Mouse (Mus musculus): ENCODE measurements around the gene Rabl3. TPM values are rescaled to one million over a fixed set of nuclear protein-coding genes. Genes with fewer than 3 reads are reported as not detected.
A peak's percentile ranks its signal among the peaks of the same experiment; 100 is the strongest.

The Rabl3 gene
- total RNA-seq, 2 experiments from 2014 or later, result 8.1 to 8.7 TPM

DNA sequence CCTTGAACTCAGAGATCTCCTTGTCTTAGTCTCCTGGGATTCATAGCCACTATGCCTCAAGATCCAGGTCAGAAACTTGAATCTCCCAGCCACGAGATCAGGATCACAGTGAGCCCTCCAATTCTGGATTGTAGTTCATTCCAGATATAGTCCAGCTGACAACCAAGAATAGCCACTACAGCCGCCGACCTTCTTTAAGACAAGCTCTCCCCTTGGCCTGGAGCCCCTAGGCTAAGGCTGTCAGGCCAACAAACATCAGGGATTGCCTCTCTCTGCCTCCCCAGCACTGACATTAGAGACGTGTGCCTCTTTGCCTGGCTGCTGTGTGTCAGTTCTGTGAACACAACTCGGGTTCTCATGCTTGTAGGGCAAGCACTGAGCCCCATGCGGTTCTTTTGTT lies 1.1 kb downstream of the Rabl3 start:
- DNase-seq (ENCODE audit: extremely low spot score in 1 of 2, low spot score in 1 of 2), result no peak

DNA sequence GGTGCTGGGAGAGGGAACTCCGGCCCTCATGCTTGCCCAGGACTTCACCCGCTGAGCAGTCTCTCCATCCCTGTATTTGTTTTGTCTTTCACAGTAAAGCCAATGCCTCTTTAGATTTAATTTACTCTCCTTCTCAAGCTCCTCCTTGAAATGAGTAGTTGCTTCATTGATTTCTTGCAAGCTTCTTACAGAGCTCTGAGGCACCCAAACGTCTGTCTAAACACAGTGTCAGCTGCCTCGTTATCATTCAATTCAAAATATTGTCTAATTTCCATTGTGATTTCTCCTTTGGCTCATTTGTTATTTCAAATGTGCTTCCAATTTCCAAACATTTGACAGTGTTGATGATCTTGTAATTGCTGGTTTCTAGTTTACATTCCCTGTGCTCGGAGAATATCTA lies 6.6 kb downstream of the Rabl3 start:
- no peak for DNase-seq (ENCODE audit: extremely low spot score in 1 of 2, low spot score in 1 of 2)

DNA sequence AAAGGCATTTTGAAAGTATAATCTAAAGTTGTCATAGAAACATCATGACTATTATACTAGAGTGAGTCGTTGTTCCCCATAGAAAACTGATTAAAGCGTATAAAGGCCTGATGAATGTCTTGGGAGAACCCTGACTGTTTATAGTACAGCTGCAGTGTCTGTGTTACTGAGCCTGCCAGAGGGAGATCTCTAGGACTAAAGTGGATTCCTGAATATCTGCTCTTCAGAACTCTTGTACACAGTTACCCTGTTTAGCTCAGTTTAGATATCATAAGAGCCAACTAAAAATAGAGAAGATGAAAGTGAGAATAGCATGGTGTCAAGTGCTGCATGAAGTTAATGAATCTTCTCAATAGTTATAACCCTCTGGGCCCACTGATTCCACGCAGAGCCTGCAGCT lies 10.6 kb downstream of the Rabl3 start:
- no peak for DNase-seq (ENCODE audit: extremely low spot score in 1 of 2, low spot score in 1 of 2)

DNA sequence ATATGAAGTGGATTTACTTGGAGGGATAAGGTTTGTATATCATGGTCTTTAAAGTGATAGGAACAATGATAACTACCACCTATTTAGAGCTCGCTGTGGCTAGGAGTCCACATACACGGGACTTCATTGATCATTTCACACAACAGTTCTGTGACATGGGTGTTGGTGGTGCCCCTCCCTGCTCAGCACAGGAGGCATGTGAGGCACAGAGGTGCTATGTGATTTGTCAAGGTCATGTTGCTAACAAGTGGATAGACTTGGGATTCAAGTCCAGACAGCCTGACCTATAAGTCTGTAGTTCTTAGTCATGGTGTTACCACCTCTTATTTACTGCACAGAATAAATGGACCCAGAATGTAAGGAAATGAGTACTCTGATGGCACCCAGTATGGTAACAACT lies 11.3 kb downstream of the Rabl3 start:
- no peak for DNase-seq (ENCODE audit: extremely low spot score in 1 of 2, low spot score in 1 of 2)

DNA sequence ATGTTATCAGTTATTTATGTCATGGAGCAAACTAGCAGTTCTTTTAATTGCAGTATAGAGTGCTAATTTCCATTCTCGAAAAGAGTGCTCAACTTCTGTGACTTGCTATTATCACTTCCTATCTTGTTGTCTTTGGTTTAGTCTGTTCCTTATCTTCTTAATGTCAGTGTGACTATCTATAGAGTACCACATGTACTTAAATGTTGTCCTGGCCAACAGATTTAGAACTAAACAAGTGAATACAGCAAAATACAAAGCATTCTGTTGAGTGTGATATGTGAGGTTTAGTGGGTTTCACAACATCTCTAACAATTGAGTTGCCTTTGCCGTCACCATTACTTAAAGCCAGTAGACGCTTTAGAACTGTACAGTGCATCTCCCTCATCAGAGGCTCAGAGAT lies 13.1 kb downstream of the Rabl3 start:
- no peak for DNase-seq (ENCODE audit: extremely low spot score in 1 of 2, low spot score in 1 of 2)

DNA sequence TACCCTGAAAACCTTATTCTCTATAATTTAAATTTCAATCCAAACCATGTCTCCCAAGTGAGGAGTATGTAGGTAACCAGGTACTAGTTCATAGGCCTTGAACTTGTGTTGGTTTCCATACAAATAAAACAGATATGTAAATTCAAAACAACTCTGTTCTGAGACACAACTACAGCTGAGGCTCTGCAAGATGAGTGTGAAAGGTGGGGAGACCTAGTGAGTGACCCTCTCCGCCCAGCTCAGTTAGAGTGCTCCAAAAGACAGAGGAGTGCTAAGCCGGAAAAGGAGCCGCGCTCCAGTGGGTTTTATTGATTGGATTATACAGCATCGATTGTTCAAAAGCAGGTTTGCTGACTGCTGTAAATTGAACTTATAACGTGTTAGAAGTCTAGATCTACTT lies 22.7 kb downstream of the Rabl3 start:
- DNase-seq (ENCODE audit: extremely low spot score in 1 of 2, low spot score in 1 of 2), result no peak

DNA sequence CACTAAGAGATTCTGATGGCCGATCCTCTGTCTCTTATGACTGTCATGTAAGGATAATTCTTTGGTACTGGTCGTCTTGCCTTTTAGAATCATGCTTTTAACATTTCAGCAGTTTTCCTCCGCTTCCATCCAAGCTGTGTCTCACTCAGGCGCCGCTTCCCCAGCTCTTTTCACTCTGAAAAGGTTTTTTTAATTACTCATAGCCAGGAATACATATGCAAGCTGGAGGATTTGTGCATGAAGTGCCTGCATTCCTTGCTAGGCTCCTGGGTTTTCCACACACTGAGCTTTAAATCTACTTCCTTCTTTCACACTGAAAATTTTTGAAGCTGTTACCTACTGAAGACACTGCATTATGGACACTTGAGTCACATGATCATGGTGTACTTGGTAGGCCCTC lies 23.3 kb downstream of the Rabl3 start:
- DNase-seq (ENCODE audit: extremely low spot score in 1 of 2, low spot score in 1 of 2), result no peak

DNA sequence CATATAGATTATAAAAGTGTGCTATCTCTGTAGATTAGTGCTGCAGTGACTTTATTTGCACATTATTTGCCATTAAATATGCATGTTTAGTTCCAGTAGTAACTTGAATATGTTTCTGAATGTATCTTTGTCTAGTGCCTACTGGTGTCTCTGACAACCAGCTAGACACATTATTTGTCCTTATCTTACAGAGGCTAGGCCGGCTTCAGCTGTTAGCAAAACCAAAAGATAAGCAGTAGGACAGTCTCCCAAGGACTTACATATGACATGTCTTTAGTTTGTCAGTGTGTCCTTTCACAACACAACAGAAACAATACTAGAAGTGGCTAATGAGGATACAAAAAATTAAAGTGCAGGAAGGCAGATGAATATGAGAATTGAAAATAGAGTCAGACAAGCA lies 25.4 kb downstream of the Rabl3 start:
- no peak for DNase-seq (ENCODE audit: extremely low spot score in 1 of 2, low spot score in 1 of 2)

DNA sequence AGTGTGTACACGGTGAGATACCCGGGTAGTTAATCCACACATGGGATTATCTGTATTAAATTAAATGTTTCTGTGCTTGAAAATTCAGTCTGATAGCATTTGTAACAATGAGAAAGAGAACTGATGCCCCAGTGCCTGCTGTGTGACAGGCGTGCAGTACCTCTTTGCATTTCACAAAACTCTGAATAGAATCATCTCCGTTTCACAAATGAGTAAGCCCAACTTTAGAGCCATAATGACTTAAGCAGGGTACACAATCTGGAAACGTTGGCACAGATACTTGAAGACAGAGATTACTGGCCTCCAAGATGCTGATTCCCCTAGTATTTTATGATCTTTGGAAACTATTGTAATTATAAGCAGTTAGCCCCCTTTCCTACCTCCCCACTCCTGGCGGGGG lies 26.4 kb downstream of the Rabl3 start:
- no peak for DNase-seq (ENCODE audit: extremely low spot score in 1 of 2, low spot score in 1 of 2)

DNA sequence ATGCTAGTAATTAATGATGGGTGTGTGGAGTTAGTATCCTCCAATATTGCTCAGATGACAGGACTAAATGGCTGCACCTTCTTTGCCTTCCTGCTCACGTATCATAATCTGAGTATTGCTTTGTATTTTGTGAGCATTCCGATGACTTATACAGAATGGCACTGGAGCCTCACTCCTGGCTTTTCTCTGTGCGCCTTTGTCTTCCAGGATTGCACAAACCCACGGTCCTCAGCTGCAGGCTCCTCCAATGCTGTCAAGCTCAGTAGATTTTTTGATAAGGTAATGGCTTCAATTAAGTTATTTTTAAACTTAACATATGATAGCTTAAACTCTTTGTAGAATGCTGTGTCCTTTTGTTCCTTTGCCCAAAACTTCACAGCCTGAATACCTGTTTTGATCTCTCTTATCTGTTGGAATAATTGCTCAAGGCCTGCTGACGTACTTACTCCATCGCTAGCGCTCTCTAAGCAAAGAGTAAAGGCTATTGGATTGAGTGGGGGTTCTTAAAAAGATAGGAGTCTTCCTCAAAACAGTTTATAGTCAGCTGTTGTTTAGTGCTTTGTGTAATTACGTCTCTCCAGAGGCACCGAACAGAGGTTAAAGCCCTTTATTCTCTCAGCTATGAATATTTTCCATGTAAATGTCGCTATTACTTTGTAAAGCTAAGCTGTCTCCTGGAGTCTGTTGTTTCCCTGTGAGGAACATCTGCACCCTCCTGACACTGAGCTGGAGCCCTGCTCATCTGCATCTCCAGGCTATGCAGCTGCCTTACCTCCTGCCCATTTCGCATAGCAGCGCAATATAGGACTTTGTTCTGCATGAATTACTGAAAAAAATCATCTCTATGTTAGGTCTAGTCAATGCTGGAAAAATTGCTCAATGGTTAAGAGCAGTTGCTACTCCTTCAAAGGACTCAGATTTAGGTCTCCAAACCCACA lies 27.7 kb downstream of the Rabl3 start:
- no peak for DNase-seq (ENCODE audit: extremely low spot score in 1 of 2, low spot score in 1 of 2)

DNA sequence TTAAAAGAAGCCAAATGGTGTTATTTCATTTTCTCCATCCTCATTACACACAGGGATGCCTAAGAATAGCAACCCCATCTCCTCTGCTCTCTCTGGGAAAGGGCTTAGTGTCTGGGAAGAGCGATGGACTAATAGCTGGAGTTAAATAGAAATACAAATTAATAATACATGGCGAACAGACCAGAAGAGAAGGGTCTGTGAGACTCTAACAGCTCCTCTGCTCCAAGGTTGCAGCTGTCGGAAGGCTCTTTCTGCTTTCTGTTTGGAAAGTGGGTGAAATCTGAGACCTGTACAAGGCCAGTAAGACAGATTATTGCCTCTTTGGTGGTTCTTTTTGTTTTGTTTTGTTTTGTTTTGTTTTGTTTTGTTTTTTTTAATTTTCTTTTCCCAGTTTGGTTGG lies 31.9 kb downstream of the Rabl3 start:
- no peak for DNase-seq (ENCODE audit: extremely low spot score in 1 of 2, low spot score in 1 of 2)

DNA sequence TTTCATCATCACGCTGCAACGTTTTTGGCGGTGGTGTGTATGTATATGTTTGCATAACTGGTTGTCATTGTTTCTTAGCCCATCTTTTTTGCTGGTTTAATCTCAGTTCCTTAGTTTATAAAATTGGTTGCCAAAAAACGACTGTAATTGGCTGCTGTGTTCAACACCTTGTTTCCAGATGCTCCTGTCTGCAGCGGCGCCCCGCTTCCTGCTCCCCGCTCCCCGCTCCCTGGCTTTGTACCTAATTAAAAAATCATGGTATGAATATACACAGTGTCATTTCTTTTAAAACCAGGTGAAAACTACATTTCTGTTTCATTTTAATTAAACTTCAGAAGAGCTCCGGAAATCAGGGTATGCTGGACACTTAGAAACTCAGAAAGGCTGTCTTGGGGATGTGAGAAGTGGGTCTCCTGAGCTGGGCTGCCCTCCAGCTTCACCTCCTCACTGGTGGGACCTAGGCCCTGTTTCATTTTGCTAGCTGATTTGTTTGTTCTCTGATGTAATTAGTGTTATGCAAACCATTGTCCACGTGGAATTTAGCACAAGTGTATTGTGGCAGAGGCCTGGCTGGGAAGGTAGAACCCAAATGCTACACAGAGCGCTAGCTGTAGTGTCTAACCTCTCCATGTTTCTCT lies 32.6 kb downstream of the Rabl3 start:
- no peak for DNase-seq (ENCODE audit: extremely low spot score in 1 of 2, low spot score in 1 of 2)

DNA sequence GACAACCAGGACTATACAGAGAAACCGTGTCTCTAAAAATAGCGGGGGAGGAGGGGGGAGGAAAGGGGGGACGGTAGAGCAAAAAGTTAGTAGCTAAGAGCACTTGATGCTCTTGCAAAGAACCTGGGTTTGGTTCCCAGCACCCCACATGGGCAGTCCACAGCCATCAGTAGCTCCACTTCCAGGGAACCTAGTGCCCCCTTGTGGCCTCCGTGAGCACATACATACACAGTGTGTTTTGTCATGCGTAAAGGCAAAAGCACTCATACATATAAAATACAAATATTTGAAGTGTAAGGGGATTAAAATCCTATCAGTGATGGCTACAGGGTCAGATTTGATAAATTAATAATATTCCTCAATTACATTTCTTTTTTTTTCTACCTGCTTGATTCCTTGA lies 33.4 kb downstream of the Rabl3 start:
- no peak for DNase-seq (ENCODE audit: extremely low spot score in 1 of 2, low spot score in 1 of 2)

DNA sequence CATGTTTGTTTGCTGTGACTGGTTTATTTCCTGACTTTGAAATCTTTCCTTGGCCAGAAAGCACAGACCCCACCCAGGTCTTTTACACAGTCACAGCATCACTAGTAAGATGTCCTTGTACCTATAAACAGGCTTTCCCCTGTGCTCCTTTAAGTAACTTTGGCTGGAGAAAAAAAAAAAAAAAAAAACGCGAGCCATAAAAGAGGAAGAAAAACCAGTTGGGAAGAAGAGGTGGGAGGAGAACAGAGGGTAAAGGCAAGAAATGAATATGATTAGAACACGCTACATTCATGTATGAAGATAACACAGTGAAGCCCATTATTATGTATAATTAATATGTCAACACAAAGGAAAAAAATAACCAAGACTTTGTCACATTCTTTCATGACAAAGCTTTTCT lies 35.6 kb downstream of the Rabl3 start:
- no peak for DNase-seq (ENCODE audit: extremely low spot score in 1 of 2, low spot score in 1 of 2)

DNA sequence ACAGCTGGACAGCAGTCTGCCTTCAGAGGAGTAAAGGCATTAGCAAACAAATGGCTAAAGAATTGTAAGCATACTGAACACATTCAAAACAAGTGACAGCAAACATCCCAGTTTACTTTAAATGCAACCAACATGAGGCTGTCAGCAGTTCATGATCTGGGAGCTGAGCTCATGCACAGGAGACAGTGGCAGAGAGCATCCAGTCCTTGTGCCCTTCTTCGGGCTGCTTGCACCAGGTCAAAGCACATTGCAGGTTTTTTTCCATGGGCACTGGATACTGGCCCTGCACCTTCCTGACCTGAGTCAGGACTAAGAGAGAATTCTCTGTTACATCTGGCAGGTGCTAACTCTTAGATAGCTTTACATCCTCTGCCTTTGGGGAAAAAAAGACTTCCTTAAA lies 39.9 kb downstream of the Rabl3 start:
- DNase-seq (ENCODE audit: extremely low spot score in 1 of 2, low spot score in 1 of 2), result no peak

DNA sequence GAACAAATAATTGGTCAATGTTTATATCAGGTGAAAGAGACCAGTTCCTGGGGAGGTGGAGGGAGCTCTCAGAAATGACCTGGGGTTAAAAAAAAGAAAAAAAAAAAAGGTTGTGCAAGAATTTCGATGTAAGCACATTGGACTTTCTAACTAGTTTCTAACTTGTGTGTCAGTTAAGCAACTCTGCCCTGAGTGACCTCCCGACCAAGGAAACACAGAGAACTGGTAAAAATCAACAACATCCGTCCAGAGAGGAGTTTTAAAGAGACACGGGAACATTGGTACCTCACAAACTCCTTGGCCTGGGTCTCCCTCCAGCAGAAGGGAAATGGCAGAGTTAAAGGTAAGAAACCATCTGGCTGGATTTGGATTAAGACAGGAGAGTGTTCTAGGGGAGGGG lies 40.3 kb downstream of the Rabl3 start, which contains the start of gene Hgd:
TSS of gene Hgd (plus strand) at position 160 of the 400 bp plus-strand sequence.
- DNase-seq (ENCODE audit: extremely low spot score in 1 of 2, low spot score in 1 of 2), result no peak

DNA sequence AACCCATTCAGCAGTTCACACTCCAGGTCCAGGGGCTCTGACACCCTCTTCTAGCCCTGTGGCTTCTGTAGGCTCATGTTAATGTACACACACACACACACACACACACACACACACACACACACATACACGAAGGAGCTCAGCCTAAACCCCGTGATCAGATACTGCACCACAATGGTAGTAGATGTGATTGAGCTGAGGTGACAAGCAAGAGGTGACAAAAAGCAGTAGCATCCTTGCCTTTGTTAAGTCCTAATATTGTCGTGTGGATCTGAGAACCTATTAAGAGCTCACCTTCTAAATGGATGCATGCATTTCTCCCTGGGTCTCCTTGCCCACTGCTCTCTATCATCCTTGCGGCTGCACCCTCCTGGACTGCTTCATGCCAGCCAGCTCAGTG lies 41.0 kb downstream of the Rabl3 start:
- no peak for DNase-seq (ENCODE audit: extremely low spot score in 1 of 2, low spot score in 1 of 2)

DNA sequence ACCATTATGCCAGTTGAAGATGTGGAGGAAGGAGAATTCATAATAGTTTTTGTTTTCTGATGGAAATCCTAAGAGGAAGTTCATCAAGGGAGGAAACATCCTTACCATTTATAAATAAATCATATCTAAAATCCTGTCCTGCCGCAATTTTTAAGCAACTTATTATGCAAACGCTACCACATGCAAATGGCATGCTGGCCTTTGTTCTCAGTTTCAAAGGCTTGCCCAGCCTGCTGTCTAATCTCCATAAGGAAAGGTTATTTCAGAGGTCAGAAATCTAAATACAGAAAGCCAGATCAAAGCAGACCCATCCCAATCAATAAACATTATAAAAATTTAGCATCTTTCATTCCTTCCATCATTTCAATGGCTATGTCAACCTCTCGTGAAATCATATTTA lies 42.2 kb downstream of the Rabl3 start:
- no peak for DNase-seq (ENCODE audit: extremely low spot score in 1 of 2, low spot score in 1 of 2)

DNA sequence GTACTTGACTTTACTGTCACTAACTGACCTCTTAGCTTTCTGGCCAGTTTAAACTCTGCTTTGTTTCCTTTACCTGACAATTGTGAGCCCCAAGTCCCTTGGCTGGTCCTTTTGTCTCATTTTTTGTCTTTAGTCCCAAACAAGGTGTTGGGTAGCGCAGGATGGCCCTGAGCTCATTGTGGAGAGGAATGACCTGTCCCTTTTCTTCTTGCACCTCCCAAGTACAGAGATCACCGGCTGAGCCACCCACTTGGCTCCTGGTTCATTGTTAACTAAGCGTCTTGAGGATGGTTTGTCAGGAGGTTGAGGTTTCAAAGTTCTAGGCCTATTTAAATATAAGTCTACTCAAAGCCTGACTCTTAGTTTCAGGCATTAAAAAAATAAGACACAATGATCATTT lies 43.6 kb downstream of the Rabl3 start:
- DNase-seq (ENCODE audit: extremely low spot score in 1 of 2, low spot score in 1 of 2), result no peak

DNA sequence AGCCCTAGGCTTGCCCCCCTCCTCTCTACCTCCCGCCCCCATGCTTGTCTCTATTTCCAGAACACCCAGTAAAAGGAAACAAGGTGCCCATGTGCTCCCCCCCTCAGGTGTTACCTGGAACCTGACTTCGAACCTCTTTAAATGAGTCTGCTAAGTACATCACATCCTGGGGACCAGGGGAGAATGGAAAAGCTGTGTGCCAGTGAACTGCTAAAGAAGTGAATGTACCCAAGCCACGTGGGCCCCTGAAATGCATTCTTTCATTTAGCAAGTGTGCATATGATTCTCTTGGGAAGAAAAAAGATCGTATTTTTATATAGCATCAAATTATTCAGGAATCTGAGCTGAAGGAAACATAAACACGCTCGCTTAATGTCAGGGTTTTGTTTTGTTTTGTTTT lies 44.1 kb downstream of the Rabl3 start:
- DNase-seq (ENCODE audit: extremely low spot score in 1 of 2, low spot score in 1 of 2), result no peak

DNA sequence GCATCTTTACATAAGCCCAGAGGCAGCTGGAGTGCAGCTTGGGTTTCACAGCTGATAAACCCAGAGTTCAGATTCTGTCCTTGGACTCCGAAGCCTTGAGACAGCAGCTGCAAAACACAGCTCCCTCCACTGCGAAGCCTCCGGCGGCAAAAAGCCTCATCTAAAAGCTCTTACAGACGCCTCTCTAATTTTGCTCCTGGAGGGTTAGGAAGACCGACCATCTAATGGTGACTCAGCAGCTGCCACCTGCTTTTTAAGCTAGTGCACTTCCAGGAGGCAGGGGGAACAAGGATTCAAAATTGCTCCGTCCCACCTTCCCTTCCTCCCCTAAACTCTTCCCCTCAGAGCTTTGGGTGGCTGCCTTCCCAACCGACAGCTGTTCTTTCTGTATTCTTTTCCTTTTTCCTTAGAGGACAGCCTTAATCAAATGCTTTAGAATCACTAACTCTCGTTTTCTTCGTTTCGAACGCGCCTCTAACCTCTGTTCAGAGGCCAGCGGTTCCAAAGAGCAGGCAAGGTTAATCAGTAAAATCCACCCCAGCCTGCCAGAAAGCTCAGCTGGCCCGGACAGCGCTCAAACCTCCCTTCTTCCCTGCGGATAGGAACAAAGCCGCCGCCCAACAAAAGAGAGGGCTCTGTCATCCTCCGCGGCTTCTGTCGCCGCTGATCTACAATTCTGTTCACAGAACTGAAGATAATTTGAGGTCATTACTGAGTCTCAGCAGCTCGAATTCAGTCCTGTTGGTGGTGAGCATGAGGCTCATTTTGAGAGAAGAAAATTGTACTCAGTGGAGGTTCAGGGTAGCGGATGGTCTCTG lies 44.7 kb downstream of the Rabl3 start:
- DNase-seq (ENCODE audit: extremely low spot score in 1 of 2, low spot score in 1 of 2), result peak; percentile 43 to 50

Data from layer of hippocampus, postnatal 25 days (tissue).